Mouse (Mus musculus) T-helper 1 cell (primary cell): ENCODE results near the gene Tbx2.

Experiments used
- in situ Hi-C: fragments of 300-600 bp; cut with MboI, MseI; formaldehyde crosslinking; loops from one replicate; pipeline ENCODE4 v1.15.1; 2025; ENCODE audit warnings: high pct_unique_total_duplicates

Tbx2 gene

DNA sequence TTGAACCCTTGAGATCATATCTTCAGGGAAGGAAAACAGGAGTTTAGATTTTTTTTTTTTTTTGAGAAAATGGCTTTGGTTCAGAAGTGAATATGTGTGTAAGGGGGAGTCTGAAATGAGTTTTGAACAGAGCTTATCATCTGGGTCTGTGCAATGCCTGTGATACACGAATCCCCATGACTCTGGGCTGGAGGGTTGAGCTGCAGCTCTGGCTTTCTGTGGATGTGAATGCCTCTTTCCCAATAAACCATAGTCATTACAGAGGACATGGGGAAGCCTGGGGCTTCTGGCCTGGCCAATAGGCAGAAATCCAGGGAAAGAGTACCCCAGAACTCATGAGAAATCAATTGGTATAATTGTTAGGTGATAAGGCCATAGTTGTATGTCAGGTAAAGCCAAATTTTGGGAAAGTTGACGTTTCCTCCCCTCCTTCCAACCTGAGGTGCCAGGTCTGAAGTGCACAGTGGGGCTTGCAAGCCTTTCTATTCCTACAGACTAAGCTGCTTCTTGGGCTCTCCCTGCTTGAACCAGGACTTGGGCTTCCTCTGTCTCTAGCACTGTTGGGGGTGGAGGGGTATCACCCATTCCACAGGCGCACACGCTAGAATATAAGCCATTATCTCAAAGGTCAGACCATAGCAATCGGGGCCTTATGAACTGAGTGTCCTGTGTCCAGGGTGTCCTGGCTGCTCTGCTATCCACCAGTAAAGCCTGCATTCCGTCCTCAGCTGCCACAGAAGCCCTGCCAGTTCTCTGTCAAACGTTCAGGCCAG, 7.1 kb downstream of the Tbx2 start:
- in situ Hi-C loops: no loop called here

DNA sequence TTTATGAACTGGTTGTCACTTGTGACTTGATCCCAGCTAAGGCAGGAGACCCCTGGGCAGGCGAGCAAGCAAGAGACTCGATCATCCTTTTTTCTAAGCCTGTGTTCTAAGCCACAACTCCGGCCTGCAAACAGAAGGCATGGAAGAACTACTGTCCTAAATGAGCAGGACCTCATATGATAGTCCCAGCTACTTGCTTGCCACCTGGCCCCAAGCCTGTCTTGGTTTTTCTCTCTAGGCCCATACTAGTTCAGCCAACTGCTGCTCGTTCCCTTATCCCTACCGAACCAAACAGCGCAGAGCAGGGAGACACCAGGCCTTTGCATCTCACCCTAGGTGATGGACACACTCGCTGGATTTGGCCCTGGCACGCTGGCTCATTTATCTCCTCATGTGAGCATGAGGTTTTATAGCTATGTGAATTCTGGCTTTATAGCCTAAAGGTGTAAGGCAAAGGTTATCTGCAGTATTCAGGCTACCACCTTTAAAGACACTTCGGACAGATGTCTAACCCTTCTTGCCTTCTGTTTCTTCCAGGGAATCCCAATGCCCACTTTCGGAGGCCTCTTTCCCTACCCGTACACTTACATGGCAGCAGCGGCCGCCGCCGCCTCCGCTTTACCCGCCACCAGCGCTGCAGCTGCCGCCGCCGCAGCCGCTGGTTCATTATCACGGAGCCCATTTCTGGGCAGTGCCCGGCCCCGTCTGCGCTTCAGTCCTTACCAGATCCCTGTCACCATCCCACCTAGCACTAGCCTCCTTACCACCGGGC, 7.9 kb downstream of the Tbx2 start:
- in situ Hi-C loops: no loop called here

DNA sequence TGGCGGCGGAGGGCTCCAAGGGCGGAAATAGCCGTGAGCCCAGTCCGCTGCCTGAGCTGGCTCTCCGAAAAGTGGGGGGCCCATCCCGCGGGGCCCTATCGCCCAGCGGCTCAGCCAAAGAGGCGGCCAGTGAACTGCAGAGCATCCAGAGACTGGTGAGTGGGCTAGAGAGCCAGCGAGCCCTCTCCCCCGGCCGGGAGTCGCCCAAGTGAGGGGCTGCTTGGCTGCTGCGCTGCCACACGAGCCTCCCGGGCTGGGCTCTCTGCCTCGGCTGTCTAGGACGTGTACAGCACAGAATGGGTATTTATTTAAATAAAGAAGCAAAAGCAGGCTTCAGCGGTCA, 8.4 kb downstream of the Tbx2 start:
- in situ Hi-C loops: no loop called here

DNA sequence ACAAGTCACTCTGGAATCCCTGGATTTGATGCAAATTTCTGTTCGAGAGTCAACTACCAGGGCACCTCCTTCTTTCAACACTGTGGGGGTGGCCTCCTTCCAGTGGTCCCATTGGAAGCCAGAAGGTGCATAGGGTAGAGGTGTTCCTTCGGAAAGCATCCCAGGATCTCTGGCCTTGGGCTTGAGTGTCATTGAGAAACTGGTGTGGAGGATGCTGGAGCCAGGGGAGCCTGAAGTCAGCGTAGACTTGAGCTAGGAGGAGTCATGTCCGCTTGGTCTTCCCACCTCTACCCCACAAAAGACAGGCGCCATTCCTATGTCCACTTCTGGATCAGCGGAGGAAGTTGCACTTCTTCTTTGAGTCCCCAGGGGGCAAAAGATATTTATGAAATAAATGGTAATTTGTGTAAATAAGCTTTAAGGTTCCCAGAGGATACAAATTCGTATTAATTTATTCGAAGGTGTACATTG, 8.9 kb downstream of the Tbx2 start:
- in situ Hi-C loops: no loop called here

DNA sequence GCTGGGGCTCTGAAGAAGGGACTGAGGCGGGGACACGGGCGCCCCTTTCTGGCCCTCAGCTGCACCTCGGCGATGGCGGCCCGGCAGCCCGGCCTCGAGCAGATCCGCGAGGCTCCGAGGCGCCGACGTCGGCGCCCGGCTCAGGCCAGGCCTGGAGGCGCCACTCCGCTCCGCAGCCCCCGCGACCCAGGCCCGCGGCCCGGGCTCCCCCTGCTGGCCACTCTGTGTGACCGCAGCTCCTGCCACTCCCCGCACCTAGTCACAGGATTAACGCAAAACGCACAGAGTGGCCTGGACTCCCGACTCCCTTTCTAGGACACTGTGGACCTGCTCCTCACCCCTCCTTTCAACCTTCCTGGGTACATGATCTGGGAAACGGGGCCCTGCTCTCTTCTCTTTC, 9.6 kb downstream of the Tbx2 start:
- in situ Hi-C loops: no loop called here

DNA sequence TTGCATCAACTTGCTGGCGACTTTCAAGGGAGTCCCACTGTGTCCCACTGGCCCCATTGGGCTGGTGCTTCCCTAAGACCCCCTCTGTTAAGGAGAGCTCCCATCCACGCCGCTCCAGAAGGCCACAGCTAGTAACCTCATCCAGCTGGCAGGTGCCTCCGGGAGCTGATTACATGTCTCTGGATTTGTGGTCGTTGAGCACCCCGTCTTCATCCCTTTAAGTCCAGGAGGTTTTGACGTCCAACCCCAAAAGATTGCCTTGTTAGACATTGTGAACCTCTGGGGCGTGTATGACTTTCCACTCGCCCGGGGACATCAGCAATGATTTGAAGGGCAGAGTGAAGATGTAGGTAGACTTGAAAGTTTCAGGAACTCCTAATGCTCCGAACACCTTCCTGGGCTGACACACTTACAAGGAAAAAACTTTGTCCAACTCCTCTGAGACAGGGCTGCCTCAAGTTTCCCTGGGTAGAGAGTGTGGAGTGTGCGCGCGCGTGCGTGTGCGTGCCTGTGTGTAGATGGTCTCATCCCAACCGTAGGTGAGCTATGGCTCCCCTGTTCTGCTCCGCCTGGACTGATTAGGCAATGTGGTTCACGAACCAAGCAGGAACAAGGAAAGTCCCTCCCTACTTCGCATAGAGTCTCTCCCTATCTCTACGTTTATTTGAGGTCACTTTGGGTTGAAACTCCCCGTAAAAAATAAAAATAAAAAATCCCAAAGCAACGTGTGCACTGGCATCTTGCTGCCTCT, 10.4 kb downstream of the Tbx2 start:
- in situ Hi-C loops: no loop called here

DNA sequence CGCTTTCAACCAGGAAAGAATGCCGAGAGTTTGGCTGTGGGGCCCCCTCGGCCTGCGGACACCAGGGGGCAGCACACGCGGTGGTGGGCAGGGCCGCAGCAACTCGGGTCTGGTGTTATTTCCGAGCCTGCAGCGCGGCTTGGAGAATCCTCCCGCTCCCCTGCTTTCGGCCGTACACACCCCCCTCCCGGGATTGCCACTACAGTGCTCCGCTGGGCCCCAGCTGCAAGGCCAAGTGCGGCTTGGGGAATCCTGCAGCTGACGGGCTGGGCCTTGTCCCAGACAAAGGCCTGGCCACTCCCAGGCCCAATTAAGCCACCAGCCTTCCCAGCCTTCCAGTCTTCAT, 11.0 kb downstream of the Tbx2 start:
- in situ Hi-C loops: no loop called here

DNA sequence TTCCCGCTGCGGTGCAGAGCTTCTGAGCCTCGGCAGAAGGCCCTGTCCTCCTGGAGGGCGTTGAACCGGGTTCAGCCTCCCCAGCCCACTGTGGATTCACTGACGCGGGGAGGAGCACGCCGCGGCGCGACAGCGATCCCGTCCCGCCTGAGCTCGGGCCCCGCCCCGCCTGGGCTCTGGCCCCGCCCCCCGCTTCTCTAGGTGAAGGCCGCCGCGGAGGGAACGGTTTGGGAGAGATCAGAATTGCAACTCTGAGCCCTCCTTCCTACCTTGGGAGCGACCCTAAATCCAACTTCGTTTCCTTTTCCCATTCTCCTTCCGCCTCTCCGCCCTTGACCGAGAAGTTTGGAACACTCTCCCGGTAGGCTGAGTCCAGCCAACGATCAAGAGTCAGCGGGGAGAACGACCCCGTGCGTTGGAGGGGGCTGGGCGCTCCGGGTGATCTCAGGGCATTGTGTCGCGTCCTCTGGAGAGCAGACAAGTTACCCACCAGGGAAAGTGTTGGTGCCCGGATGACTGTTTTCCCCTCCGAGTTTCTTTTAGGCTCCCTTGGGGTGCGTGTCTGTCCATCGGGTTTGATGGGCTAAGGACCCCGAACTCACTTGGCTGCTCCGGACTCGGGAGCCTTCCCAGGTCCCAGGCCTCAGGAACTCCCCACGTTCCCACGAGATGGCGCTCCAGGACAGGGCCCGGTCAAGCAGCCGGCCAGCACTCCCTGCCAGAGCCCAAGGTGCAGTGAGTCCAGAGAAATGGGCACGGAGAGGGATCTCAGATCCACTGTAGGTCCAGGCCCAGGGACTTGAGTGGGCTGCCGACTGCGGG, 12.0 kb downstream of the Tbx2 start:
- in situ Hi-C loops: no loop called here

DNA sequence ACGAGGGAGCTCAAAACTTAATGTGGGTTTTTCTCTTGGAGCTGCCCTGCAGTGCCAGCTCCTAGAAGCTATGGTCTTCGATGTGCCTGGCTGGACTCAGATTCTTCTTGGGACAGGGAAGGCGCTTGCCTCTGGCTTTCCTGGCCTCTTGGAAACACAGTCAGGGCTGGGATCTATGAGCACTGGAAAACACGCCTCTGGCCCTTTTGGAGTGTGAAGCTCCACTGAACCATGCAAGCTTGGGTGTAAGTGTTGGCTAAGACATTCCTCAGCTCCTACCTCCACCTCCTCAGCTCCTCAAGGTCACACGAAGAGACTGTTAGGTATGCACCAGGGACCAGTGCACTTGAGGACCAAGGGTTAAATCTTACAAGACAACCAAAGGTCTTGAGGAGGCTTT, 12.6 kb downstream of the Tbx2 start:
- in situ Hi-C loops: no loop called here

DNA sequence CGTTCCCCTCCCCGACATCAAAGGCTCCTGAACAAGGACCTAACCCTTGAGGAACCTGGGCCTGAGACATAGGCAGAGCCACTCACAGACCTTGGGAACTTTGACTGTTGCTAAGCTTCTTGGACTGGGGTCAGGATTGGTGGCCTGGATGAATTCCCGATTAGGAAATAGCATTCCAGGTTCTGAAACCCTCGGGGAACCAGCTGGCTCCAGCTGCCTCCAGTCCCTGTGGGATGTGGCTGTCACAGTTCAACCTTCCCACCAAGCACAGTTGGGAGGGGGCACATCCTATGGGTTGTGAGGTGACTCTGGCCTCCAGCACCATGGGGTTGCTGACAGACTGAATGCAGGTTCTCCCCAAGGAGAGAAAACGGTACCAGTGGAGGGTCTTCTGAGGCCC, 13.6 kb downstream of the Tbx2 start:
- in situ Hi-C loops: no loop called here

DNA sequence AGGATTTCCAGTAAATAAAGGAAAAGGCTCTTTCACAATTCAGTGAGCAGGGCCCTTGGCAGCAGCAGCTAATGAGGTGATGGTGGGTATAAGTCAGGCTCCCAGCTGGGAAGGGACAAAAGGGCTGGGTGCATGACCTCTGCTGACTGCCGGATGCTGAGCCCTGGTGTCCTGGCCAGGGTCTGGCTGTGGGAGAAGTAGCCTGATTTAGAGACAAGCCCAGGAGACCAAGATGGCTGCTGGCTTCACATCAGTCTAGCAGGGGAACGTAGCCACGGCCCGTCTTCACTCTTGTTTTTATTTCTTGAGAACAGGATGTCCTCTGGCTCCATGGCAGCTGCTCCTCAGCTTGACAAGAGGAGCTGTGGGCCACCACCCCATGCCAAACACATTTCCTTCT, 14.2 kb downstream of the Tbx2 start:
- in situ Hi-C loops: no loop called here

DNA sequence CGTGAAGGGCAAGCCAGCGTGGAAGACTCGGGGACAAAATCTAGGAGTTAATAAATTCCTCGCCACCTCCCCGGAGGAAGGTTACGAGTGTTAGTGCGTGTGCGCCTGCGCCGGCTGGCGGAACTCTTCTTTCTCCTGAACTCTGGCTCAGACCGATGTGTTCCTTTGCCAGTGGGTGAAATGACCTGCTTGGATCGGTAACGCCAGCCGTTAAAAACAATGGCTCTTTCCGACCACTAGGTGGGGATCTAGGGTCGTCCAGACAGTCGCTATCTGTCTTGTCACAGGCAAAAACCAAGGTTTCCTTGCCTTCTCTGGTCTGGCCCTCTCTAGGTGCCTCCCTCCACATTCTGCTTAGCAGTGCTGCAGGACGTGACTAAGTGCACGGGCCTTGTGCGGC, 16.7 kb downstream of the Tbx2 start:
- in situ Hi-C loops: no loop called here

DNA sequence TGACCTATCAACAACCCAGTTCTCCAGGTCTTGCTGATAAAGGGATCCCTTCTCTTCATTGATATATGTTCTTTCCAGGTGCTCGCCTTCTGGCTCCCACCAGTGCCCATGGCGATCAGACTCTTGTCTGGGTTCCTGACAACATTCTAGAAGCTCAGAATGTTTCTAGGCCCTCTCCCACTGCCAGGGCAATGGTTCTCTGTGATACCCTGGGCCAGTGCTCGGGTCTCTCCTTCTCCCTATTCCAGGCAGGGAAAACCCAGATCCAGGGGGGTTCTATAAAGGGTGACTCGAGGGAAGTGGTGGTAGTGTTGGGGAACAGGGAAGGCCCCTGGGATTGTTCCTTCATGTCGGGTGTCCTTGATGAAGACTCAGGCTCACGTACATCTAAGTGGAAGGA, 17.9 kb downstream of the Tbx2 start, which contains the start of gene Gm11444:
Gene Gm11444, minus strand, starts transcription at position 101 of the 400 bp plus-strand sequence.
- in situ Hi-C loops: loop anchor here (5.0 kb wide), 2 partner anchors 137 to 322 kb away; no protein-coding TSS in a partner anchor

DNA sequence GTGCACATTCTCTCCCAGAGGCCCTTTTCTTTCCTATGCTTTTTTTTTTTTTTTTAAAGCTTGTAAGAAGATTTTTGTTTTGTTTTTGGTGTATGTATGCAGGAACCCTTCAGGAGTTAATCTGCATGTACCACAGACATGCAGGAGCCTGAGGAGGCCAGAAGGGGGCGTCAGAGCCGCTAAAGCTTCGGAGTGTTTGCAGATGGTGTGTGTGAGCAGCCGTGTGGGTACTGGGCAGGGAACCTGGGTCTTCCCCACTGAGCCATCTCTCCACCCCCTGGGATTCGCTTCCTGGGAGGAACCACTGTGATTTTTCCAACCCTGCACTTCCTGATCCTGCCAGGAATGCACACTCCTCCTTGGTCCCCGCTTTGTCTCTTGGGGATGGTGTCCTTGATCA, 18.4 kb downstream of the Tbx2 start:
- in situ Hi-C loops: loop anchor here (5.0 kb wide), 2 partner anchors 137 to 322 kb away; no protein-coding TSS in a partner anchor

DNA sequence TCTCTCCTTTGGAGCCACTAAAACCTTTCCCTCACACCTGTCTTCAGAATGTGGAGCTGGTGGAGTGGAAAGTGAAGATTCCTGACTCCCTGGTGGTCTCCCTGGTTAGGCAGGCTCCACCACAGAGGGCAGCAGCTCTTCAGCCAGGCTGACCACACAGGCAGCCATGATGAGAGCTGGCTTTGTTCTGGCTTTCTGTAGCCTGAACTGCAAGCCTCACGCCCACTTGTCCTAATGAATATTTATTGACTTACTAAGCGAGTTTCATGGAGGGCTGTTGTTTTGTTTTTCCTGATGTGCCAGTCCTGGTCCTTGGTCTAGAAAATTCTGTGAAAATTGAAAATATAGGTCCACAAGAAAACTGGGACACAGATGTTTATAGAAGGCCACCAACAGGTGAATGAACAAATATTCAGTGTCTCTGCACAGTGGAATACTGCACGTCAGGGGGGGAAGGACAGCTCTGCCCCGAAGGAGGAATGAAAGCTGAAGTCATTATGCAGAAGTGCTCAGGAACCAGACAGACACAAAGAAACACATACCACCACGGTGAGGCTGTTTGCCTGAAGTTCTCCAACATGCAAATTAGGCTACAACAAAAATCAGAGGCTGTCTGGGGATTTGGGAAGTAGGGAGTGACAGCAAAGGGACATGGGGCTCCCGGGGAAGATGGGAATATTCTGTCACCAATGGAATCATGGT, 25.8 kb downstream of the Tbx2 start:
- in situ Hi-C loops: no loop called here

DNA sequence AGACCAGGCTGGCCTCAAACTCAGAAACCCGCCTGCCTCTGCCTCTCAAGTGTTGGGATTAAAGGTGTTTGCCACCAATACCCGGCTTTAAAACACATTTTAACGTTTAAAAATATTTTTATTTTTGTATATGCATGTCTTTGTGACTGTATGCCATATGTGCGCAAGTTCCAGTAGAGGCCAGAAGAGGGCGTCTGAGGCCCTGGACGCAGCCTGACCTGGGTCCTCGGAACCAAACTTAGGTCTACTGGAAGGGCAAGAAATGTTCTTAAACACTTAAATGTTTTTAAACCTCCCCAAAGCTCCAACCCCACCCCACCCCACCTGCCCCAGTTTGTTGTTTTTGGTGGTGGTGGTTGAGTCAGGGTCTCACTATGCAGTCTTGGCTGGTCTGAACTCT, 32.0 kb downstream of the Tbx2 start:
- in situ Hi-C loops: no loop called here

DNA sequence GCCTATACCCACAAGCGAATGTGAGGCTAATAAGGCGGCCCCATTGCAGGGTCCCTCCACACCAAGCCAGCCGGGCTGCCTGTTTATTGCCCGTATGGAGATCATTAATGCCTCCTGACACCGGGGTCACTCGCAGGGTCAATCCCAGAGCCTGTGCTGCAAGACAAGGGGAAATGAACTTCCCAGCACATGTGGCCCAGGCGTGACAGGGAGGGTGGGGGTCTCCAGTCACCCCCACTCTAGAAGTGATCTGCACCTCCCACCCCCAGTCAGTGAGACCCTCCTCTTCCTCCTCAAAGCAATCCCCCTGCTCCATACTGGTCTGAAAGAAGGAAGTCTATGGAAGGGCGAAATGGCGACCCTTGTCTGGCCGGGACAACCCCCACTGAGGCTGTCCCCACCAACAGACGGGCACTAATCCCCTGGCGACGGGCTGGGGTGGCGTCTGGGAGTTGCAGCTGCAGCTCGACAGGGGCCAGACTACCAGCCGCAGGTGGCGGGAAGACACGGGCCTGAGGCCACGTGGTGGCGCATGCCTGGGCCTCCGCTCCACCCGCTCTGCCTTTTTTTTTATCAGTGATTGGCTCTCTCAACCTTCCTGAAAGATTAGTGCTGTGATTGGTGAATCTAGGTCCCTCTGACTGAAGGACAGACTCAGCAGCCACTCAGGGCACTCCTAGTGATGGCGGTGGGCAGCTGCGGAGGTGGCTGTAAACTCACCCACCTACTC, 43.9 kb downstream of the Tbx2 start:
- in situ Hi-C loops: loop anchor here (25.0 kb wide), 1 partner anchor 536 kb away; no protein-coding TSS in a partner anchor

DNA sequence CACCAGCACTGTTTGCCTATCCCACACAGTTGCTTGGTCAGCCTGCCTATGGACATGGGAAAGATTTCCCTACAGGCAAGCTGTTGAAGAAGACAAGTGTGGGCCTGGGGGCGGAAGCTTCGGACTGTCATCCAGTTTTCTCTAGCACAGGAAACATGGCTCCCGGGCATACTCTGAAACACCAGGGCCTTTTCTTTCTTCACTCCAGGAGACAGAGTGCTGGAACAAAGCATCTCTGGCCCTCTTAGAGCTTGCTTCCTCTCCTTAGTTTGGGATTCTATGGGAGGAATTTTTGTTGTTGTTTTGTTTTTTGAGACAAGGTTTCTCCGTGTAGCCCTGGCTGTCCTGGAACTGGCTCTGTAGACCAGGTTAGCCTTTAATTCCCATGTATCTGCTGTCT, 52.1 kb downstream of the Tbx2 start:
- in situ Hi-C loops: loop anchor here (25.0 kb wide), 1 partner anchor 528 kb away; no protein-coding TSS in a partner anchor

DNA sequence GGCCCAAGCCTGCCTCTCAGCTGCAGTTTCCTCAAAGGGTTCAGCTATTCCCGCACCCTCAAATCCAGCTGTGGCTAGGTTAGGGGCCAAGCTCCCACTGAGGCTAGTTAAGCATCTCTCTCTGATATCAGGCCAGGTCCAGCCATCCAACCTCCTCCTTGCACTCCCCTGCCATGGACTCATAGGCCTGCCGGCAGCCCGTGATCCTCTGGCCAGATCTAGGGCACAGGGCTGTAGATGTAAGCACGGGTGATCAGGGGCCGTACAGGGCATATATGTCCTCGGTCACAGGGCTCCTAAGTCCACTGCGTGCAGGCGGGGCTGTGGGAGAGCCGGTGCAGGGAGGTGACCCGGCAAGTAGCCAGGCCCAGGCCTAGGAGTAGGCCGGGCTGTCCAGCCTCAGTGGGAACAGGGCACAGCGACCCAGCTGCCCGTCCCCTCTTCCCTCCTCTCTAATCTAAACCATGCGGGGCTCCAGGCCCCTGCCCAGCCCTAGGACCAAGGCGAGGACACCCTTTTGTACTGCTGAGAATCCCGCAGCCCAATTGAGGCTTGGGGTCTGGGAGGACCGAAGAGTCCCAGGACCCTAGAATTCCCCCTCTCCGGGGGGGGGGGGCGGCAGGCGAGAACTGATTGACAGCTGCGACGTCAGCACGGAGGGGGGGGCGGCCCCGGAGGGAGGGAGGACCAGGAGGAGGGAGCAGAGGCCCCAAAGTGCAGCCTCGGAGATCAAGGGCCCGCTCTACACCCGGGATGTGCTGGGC, 53.5 kb downstream of the Tbx2 start, which contains the start of gene Tbx4:
Gene Tbx4, plus strand, starts transcription at position 758 of the 764 bp plus-strand sequence.
- in situ Hi-C loops: loop anchor here (5.0 to 25.0 kb wide), 3 partner anchors 59 to 526 kb away; no protein-coding TSS in a partner anchor
